Mouse (Mus musculus) C2C12 (cell line): ENCODE data around the gene Usp46. TPM values are rescaled to one million over a fixed set of nuclear protein-coding genes. Genes with fewer than 3 reads are reported as not detected.

Experiments used
- H3K27me3 ChIP-seq: one replicate; pipeline ENCODE4 v1.6.1; 2011; ENCODE audit not compliant: control insufficient read depth, insufficient read depth, insufficient read length
- H3K36me3 ChIP-seq: one replicate; pipeline ENCODE4 v1.6.1; 2011; ENCODE audit not compliant: control insufficient read depth, insufficient read depth
- H3K4me3 ChIP-seq: one replicate; pipeline ENCODE4 v1.5.1; 2011; ENCODE audit warnings: mild to moderate bottlenecking, control low read depth; ENCODE audit not compliant: poor library complexity, insufficient read depth, severe bottlenecking
- H3K79me2 ChIP-seq: one replicate; pipeline ENCODE4 v1.6.1; 2011; ENCODE audit not compliant: control insufficient read depth, insufficient read depth
- H3K79me3 ChIP-seq: one replicate; pipeline ENCODE4 v1.6.1; 2011; ENCODE audit warnings: low read depth, control low read depth
- H3ac ChIP-seq: one replicate; pipeline ENCODE3; 2011; ENCODE audit warnings: low read depth; ENCODE audit not compliant: control insufficient read depth, insufficient read length
- CEBPB ChIP-seq: IDR thresholded peaks from one replicate; pipeline ENCODE4 v1.6.1; 2011; ENCODE audit warnings: low read depth, mild to moderate bottlenecking, control low read depth, moderate library complexity
- CTCF ChIP-seq: IDR thresholded peaks from one replicate; pipeline ENCODE4 v1.5.1; 2011; ENCODE audit not compliant: control insufficient read depth, insufficient read depth, insufficient read length
- FOSL1 ChIP-seq: IDR thresholded peaks from one replicate; pipeline ENCODE4 v1.8.0; 2011; ENCODE audit warnings: mild to moderate bottlenecking, low read length; ENCODE audit not compliant: poor library complexity, insufficient read depth, severe bottlenecking
- MAX ChIP-seq: IDR thresholded peaks from one replicate; pipeline ENCODE4 v1.6.1; 2011; ENCODE audit warnings: mild to moderate bottlenecking, control low read depth
- MYOD1 ChIP-seq: IDR thresholded peaks from one replicate; pipeline ENCODE4 v1.6.1; 2011; ENCODE audit warnings: low read depth; ENCODE audit not compliant: control insufficient read depth, insufficient read length
- MYOG ChIP-seq: IDR thresholded peaks from one replicate; pipeline ENCODE4 v1.6.1; 2011; ENCODE audit not compliant: control insufficient read depth, insufficient read length; ENCODE audit errors: extremely low read depth
- USF1 ChIP-seq: IDR thresholded peaks from one replicate; pipeline ENCODE4 v1.6.1; 2011; ENCODE audit warnings: low read depth, mild to moderate bottlenecking, control low read depth, moderate library complexity
- polyA plus RNA-seq: library from polyadenylated mRNA; unstranded; fragments of >200 nt; fragmentation: generic; extraction: Trizol; gene quantifications from one replicate; pipeline ENCODE4 v1.2.1, GENCODE M21; 2012; ENCODE audit warnings: missing spikeins

The Usp46 gene
- polyA plus RNA-seq, 1 experiment: 6.7 TPM

GRCm38 (mm10) chr5:74001743-74002142 lies 66.5 kb downstream of the Usp46 start:
- no peaks in the 10 kb centered on the region for H3K27me3 ChIP-seq
- peaks cover 11% of the 10 kb centered on the region for H3K36me3 ChIP-seq
- H3ac ChIP-seq: no peak overlapping the region
- H3K79me2 ChIP-seq: no peaks in the 10 kb centered on the region
- H3K79me3 ChIP-seq: no peaks in the 10 kb centered on the region
- no peak overlapping the region for H3K4me3 ChIP-seq
- no peak for TF ChIP-seq FOSL1
- no peak for TF ChIP-seq USF1
- TF ChIP-seq MAX: no peak
- TF ChIP-seq CTCF: no peak
- no peak for TF ChIP-seq MYOG
- TF ChIP-seq MYOD1: no peak
- no peak for TF ChIP-seq CEBPB

- Histone ChIP-seq H3K36me3 (peaks cover 8% of the 10 kb centered on the region), H3K79me2 (no peaks in the 10 kb centered on the region), H3K27me3 (no peaks in the 10 kb centered on the region), H3K4me3 (no peak overlapping the region), H3K79me3 (no peaks in the 10 kb centered on the region), H3ac (no peak overlapping the region)
- no peak for TF ChIP-seq MYOD1
- TF ChIP-seq FOSL1: no peak
- TF ChIP-seq MYOG: no peak
- TF ChIP-seq CTCF: no peak
- no peak for TF ChIP-seq USF1
- no peak for TF ChIP-seq MAX
- TF ChIP-seq CEBPB: no peak
Measured at GRCm38 (mm10) chr5:73998966-73999365, 69.3 kb downstream of the Usp46 start.

- no peak overlapping the region for H3ac ChIP-seq
Measured at GRCm38 (mm10) chr5:73994850-73995249, 73.4 kb downstream of the Usp46 start.

GRCm38 (mm10) chr5:73993538-73993937 lies 74.7 kb downstream of the Usp46 start:
- H3K79me3 ChIP-seq: no peaks in the 10 kb centered on the region
- no peaks in the 10 kb centered on the region for H3K36me3 ChIP-seq
- H3ac ChIP-seq: no peak overlapping the region
- no peaks in the 10 kb centered on the region for H3K27me3 ChIP-seq
- no peak overlapping the region for H3K4me3 ChIP-seq
- no peaks in the 10 kb centered on the region for H3K79me2 ChIP-seq
- TF ChIP-seq USF1 (no peak), MAX (no peak), FOSL1 (no peak), CEBPB (no peak), MYOG (no peak), CTCF (no peak), MYOD1 (no peak)

More at GRCm38 (mm10) chr5:73994850-73995249, 73.4 kb downstream of the Usp46 start:
- no peak overlapping the region for H3K4me3 ChIP-seq
- TF ChIP-seq CTCF (no peak), MYOD1 (no peak), FOSL1 (no peak), USF1 (no peak), MAX (no peak), CEBPB (no peak), MYOG (no peak)
- H3K79me2 ChIP-seq: no peaks in the 10 kb centered on the region
- no peaks in the 10 kb centered on the region for H3K36me3 ChIP-seq
- H3K79me3 ChIP-seq: no peaks in the 10 kb centered on the region
- no peaks in the 10 kb centered on the region for H3K27me3 ChIP-seq

GRCm38 (mm10) chr5:73992321-73992720 lies 75.9 kb downstream of the Usp46 start:
- H3K79me3 ChIP-seq: no peaks in the 10 kb centered on the region
- TF ChIP-seq USF1: no peak
- no peak for TF ChIP-seq FOSL1
- H3ac ChIP-seq: no peak overlapping the region
- H3K79me2 ChIP-seq: no peaks in the 10 kb centered on the region
- no peaks in the 10 kb centered on the region for H3K36me3 ChIP-seq
- H3K27me3 ChIP-seq: no peaks in the 10 kb centered on the region
- no peak overlapping the region for H3K4me3 ChIP-seq

- H3ac ChIP-seq: no peak overlapping the region
- TF ChIP-seq MAX (no peak), CEBPB (no peak), CTCF (no peak)
- no peaks in the 10 kb centered on the region for H3K79me3 ChIP-seq
- no peak overlapping the region for H3K4me3 ChIP-seq
- H3K36me3 ChIP-seq: no peaks in the 10 kb centered on the region
- no peaks in the 10 kb centered on the region for H3K79me2 ChIP-seq
- H3K27me3 ChIP-seq: no peaks in the 10 kb centered on the region
Measured at GRCm38 (mm10) chr5:73989532-73989931, 78.7 kb downstream of the Usp46 start.
